17 mouse cellular contexts compared by ENCODE assay signal in genomic region chr19:8594518-8594917, GRCm38 (mm10). TPM values are rescaled to one million over a fixed set of nuclear protein-coding genes. Genes with fewer than 3 reads are reported as not detected.
DNase-seq lines count a peak whose midpoint lies in the region; ATAC-seq and TF ChIP-seq lines count a peak whose summit lies in the region.
"Had no signal": no experiment of that assay in that cellular context is flagged by ENCODE, and none has a peak within 500 bp of the region (broad histone marks: within the 10 kb centered on the region; RNA-seq: fewer than 3 reads in every experiment).

No protein-coding gene starts in this region.

- no peak; the same call in 1 of the 2 replicates for ATAC-seq in forebrain, embryonic 15.5 days (replicated peaks)
- ATAC-seq in kidney, embryonic 16.5 days (ENCODE audit: low FRiP score, low TSS enrichment): no peak

- H3K4me3 ChIP-seq in forebrain, embryonic 10.5 days: no peak overlapping the region
- H3K4me3 ChIP-seq in forebrain, embryonic 15.5 days: no peak overlapping the region
- peak overlapping the region; percentile 10 for H3K4me3 ChIP-seq in kidney, embryonic 16.5 days (ENCODE audit: low read length)
- no peak overlapping the region for H3K4me3 ChIP-seq in gastrocnemius, adult 2 months
- H3K4me3 ChIP-seq: hindbrain, embryonic 12.5 days; liver, embryonic 13.5 days had no signal

- no peak overlapping the region for H3K9ac ChIP-seq in forebrain, embryonic 15.5 days (replicated peaks)
- H3K9ac ChIP-seq in kidney, embryonic 16.5 days (replicated peaks; ENCODE audit: low read length): 0 out of 2 replicates have a peak overlapping the region, but pooled peaks have one; percentile 8
- H3K9ac ChIP-seq: hindbrain, embryonic 12.5 days; liver, embryonic 13.5 days had no signal

- H3K27me3 ChIP-seq in forebrain, embryonic 10.5 days (ENCODE audit: poor library complexity, severe bottlenecking): no peaks in the 10 kb centered on the region
- H3K27me3 ChIP-seq in forebrain, embryonic 15.5 days: no peaks in the 10 kb centered on the region
- H3K27me3 ChIP-seq in kidney, embryonic 16.5 days (ENCODE audit: insufficient read depth, low read length): no peaks in the 10 kb centered on the region
- H3K27me3 ChIP-seq: hindbrain, embryonic 12.5 days had no signal

- 3% methylated on average over 1 of the region's 1 CpGs for WGBS in forebrain, embryonic 10.5 days
- WGBS in forebrain, embryonic 15.5 days: 4% methylated on average over 1 of the region's 1 CpGs
- 5% methylated on average over 1 of the region's 1 CpGs for WGBS in kidney, embryonic 16.5 days

- H3K36me3 ChIP-seq in forebrain, embryonic 10.5 days (replicated peaks): no peaks in the 10 kb centered on the region
- H3K36me3 ChIP-seq in forebrain, embryonic 15.5 days: no peaks in the 10 kb centered on the region
- H3K36me3 ChIP-seq in kidney, embryonic 16.5 days (ENCODE audit: insufficient read depth, low read length): no peaks in the 10 kb centered on the region
- H3K36me3 ChIP-seq: hindbrain, embryonic 12.5 days; liver, embryonic 13.5 days had no signal

- H3K4me2 ChIP-seq in forebrain, embryonic 15.5 days (replicated peaks): no peak overlapping the region
- peak overlapping the region; percentile 7 for H3K4me2 ChIP-seq in kidney, embryonic 16.5 days (replicated peaks; ENCODE audit: low read depth, low read length)
- H3K4me2 ChIP-seq: hindbrain, embryonic 12.5 days; liver, embryonic 13.5 days had no signal

- intact Hi-C loops in gastrocnemius, adult 2 months (cut with DNase I): no loop called here

- H3K9me3 ChIP-seq in forebrain, embryonic 10.5 days: no peaks in the 10 kb centered on the region
- H3K9me3 ChIP-seq in forebrain, embryonic 15.5 days: no peaks in the 10 kb centered on the region
- H3K9me3 ChIP-seq in kidney, embryonic 16.5 days (ENCODE audit: low read length): no peaks in the 10 kb centered on the region
- H3K9me3 ChIP-seq: hindbrain, embryonic 12.5 days; liver, embryonic 13.5 days had no signal

- TF ChIP-seq CTCF in gastrocnemius, adult 2 months (IDR thresholded peaks at IDR 0.05): no peak

- H3K4me1 ChIP-seq in forebrain, embryonic 10.5 days: peaks cover 41% of the 10 kb centered on the region
- 0 out of 2 replicates have a peak, but pooled peaks cover 3% of the 10 kb centered on the region for H3K4me1 ChIP-seq in forebrain, embryonic 15.5 days
- peaks cover 26% of the 10 kb centered on the region for H3K4me1 ChIP-seq in kidney, embryonic 16.5 days (ENCODE audit: insufficient read depth, low read length)

- no peak for DNase-seq in forebrain, embryonic 10.5 days (ENCODE audit: extremely low spot score, low spot score)
- no peak for DNase-seq in kidney, adult 18-20 months
- DNase-seq in ES-CJ7 (ENCODE audit: low read depth, low spot score): peak; percentile 23
- peak; percentile 36 for DNase-seq in kidney, postnatal 10 days
- no peak for DNase-seq in gastrocnemius, adult 2 months
- DNase-seq in layer of hippocampus, adult 9-10 months (ENCODE audit: low spot score): no peak
- DNase-seq: adrenal gland, postnatal 25 days; cerebellum, postnatal 25 days; liver, embryonic 13.5 days had no signal

- H3K27ac ChIP-seq in forebrain, embryonic 10.5 days: 0 out of 2 replicates have a peak overlapping the region, but pooled peaks have one; percentile 3
- H3K27ac ChIP-seq in forebrain, embryonic 15.5 days (replicated peaks): no peak overlapping the region
- H3K27ac ChIP-seq in kidney, embryonic 16.5 days (ENCODE audit: low read length): peak overlapping the region; percentile 27; the same call in 1 of the 2 replicates
- H3K27ac ChIP-seq in gastrocnemius, adult 2 months: no peak overlapping the region
- H3K27ac ChIP-seq: hindbrain, embryonic 12.5 days; liver, embryonic 13.5 days had no signal

RNA-seq across cellular contexts. Expression of gene Slc22a8, which starts 3.5 kb away (rescaled TPM):
- polyA plus RNA-seq in forebrain, embryonic 10.5 days (2016; fragmentation: Nextera tagmentation; extraction: Ambion mirVana): 0.06 TPM in 1 of 2 replicates, not detected in the other
- 5.5 and 6.1 TPM in 2 replicates for polyA plus RNA-seq in forebrain, embryonic 15.5 days (2015; fragmentation: Nextera tagmentation; extraction: Ambion mirVana)
- 15.7 and 16.3 TPM in 2 replicates for polyA plus RNA-seq in kidney, embryonic 16.5 days (2015; fragmentation: Nextera tagmentation; extraction: Ambion mirVana)
- total RNA-seq in gastrocnemius, adult 2 months (2021): not detected
- total RNA-seq: gastrocnemius, adult 8-10 months; megakaryocyte, adult 5-6 weeks had no signal
- polyA plus RNA-seq: large intestine, adult 2 months had no signal

RNA-seq across cellular contexts. Expression of gene Slc22a6, which starts 23.3 kb away (rescaled TPM):
- polyA plus RNA-seq in forebrain, embryonic 10.5 days (2016; fragmentation: Nextera tagmentation; extraction: Ambion mirVana): 0.06 TPM in 1 of 2 replicates, not detected in the other
- polyA plus RNA-seq in forebrain, embryonic 15.5 days (2015; fragmentation: Nextera tagmentation; extraction: Ambion mirVana): 6.6 and 7.8 TPM in 2 replicates
- 48.8 and 59.4 TPM in 2 replicates for polyA plus RNA-seq in kidney, embryonic 16.5 days (2015; fragmentation: Nextera tagmentation; extraction: Ambion mirVana)
- total RNA-seq in gastrocnemius, adult 2 months (2021): not detected
- total RNA-seq: adrenal gland, postnatal 25 days; gastrocnemius, adult 8-10 months; heart, adult 8-10 months; megakaryocyte, adult 5-6 weeks had no signal
- polyA plus RNA-seq: large intestine, adult 2 months; liver, embryonic 13.5 days; testis, adult 2 months had no signal

Comparison
In these comparisons a context has a peak if more than half of its experiments do, and no peak if none do; other contexts are left out.
1. DNase-seq: peak in ES-CJ7 (single experiment) and kidney, postnatal 10 days (single experiment); none in forebrain, embryonic 10.5 days (single experiment), kidney, adult 18-20 months (single experiment), gastrocnemius, adult 2 months (single experiment) and layer of hippocampus, adult 9-10 months (single experiment).
2. H3K27ac ChIP-seq: peak in forebrain, embryonic 10.5 days (single experiment) and kidney, embryonic 16.5 days (single experiment); none in forebrain, embryonic 15.5 days (single experiment) and gastrocnemius, adult 2 months (single experiment).